Mouse (Mus musculus) kidney, adult 2 months (tissue): ENCODE data around the gene Nrsn2.

ENCODE experiments used
- CTCF ChIP-seq: fragments of 200-500 bp; conservative IDR thresholded peaks from 2 replicates; pipeline ENCODE4 v1.5.1; 2011; ENCODE audit warnings: low read depth, mild to moderate bottlenecking, control low read depth, low read length, moderate library complexity, mixed read lengths; ENCODE audit not compliant: insufficient read depth, insufficient read length
- POLR2A ChIP-seq: fragments of 200-500 bp; IDR thresholded peaks from one replicate; pipeline ENCODE4 v1.6.1; 2011; ENCODE audit warnings: low read depth, low read length, control low read depth

DNA sequence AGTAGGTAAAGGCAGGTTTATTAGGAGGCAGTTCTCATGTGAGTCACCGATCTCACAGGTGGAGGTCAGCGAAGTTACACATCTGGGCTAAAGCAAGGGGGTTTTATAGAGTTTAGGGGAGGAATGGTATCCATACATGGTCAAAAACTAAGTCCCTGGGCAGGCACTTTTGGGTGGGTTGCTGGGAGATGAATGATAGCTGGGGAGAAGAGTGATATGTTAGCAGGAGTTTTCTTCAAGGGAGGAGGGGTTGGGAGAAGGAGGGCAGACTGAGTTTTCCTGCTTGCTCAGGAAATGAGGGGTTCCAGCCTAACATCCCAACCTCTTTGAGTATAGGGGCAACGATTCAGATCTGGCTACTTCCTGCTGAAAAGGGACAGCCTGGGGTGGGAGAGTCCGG is 38.8 kb upstream of the Nrsn2 start, which contains the start of gene 6820408C15Rik:
- no peak for TF ChIP-seq CTCF
- TF ChIP-seq POLR2A, result no peak
